Mouse (Mus musculus): ENCODE data around the gene Setd5. TPM values are rescaled to one million over a fixed set of nuclear protein-coding genes. Genes with fewer than 3 reads are reported as not detected.
A peak's percentile ranks its signal among the peaks of the same experiment; 100 is the strongest.

Gene Setd5
- polyA plus RNA-seq, 1 experiment from 2014 or later = 81.1 TPM

DNA sequence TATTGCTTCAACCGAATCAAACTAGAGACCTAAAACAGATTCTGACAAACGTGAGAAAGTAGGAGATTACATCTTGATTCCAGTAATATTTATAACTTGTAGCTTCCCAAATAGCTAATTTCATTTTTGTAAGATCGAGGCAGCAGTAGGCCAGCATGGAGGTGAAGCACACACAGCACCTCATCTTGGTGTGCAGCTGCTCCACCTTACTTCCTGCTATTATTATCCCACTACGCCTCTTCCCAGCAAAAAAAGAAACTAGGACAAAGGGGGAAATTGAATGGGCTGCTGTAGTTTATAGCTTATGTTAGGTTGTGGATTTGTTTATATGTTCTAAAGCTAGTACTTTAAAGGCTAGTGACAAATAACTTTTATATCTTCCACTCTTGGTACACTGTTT, 7.4 kb downstream of the Setd5 start:
- Histone ChIP-seq H3K4me3 (replicated peaks) (no peak overlapping the region), H3K9ac (no peak overlapping the region), H3K9me3 (replicated peaks) (no peaks in the 10 kb centered on the region), H3K27me3 (no peaks in the 10 kb centered on the region), H3K27ac (replicated peaks) (no peak overlapping the region), H3K4me1 (peaks cover 16% of the 10 kb centered on the region), H3K4me2 (replicated peaks) (no peak overlapping the region), H3K36me3 (no peaks in the 10 kb centered on the region)
- 66% methylated on average over 4 of the region's 4 CpGs for WGBS
- no peak for ATAC-seq (ENCODE audit: insufficient number of reproducible peaks, low FRiP score, low TSS enrichment, low read depth)

DNA sequence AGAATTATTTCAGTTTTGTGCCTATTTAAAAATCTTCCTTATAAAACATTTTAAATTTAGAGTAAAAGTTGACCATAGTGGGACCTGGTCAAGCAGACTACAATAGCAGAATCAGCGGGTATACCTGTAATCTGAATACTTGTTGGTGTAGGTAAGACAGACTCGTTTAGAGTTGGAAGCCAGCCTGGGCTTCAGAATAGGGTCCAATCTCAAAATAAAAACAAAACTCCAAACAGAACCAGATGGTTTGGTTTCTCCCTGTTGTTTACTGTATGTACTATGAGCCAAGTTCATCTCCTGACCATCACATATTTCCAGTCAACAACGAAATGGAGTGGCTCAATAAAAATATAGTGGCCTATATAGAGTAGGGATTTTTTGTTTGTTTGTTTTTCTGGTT, 16.0 kb downstream of the Setd5 start:
- Histone ChIP-seq H3K36me3 (0 out of 2 replicates have a peak, but pooled peaks cover 4% of the 10 kb centered on the region), H3K4me1 (0 out of 2 replicates have a peak, but pooled peaks cover 3% of the 10 kb centered on the region), H3K9me3 (replicated peaks) (no peaks in the 10 kb centered on the region), H3K27ac (replicated peaks) (no peak overlapping the region), H3K4me2 (replicated peaks) (no peak overlapping the region), H3K4me3 (replicated peaks) (no peak overlapping the region), H3K27me3 (no peaks in the 10 kb centered on the region), H3K9ac (no peak overlapping the region)
- no peak for ATAC-seq (ENCODE audit: insufficient number of reproducible peaks, low FRiP score, low TSS enrichment, low read depth)
- 74% methylated on average over 3 of the region's 3 CpGs for WGBS

DNA sequence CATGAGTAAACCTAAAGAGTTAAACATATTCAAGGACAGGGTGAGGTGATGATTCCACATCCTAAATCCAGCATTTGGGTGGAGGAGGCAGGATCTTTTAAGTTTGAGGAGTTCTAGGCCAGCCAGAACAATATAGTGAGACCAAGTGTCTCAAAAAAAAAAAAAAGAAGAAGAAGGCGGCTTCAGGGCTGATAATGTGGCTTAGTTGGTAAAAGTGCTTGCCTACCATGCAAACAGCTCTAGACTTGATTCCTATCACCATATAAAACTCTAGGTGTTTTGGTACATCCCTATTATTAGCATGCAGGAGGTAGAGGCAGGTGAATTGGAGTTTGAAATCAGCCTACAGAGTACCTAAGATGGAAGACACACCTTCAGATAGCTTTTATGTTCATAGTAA, 18.4 kb downstream of the Setd5 start:
- Histone ChIP-seq H3K4me2 (replicated peaks) (no peak overlapping the region), H3K9ac (no peak overlapping the region), H3K4me3 (replicated peaks) (no peak overlapping the region), H3K4me1 (peaks cover 11% of the 10 kb centered on the region), H3K27ac (replicated peaks) (no peak overlapping the region), H3K9me3 (replicated peaks) (no peaks in the 10 kb centered on the region), H3K36me3 (0 out of 2 replicates have a peak, but pooled peaks cover 4% of the 10 kb centered on the region), H3K27me3 (no peaks in the 10 kb centered on the region)
- WGBS = 89% methylated on average over 1 of the region's 1 CpGs
- ATAC-seq (ENCODE audit: insufficient number of reproducible peaks, low FRiP score, low TSS enrichment, low read depth) = no peak

DNA sequence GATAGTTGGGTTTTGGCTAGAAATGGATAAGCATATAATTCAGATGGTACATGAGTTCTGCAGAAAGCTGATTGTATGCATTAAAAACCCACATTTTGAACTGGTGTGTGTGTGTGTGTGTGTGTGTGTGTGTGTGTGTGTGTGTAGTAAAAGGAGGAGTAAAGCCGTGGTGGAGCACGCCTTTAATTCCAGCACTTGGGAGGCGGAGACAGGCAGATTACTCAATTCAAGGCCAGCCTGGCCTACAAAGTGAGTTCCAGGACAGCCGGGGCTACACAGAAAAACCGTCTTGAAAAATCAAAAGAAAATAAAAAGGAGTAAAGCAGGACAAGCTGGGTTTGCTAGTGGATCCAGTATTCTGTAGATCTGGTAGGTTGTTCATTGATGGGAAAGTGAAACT, 20.5 kb downstream of the Setd5 start:
- Histone ChIP-seq H3K27ac (replicated peaks) (no peak overlapping the region), H3K36me3 (no peaks in the 10 kb centered on the region), H3K9me3 (replicated peaks) (no peaks in the 10 kb centered on the region), H3K4me3 (replicated peaks) (no peak overlapping the region), H3K4me2 (replicated peaks) (no peak overlapping the region), H3K9ac (no peak overlapping the region), H3K4me1 (peaks cover 16% of the 10 kb centered on the region), H3K27me3 (no peaks in the 10 kb centered on the region)
- ATAC-seq (ENCODE audit: insufficient number of reproducible peaks, low FRiP score, low TSS enrichment, low read depth) = no peak
- WGBS = 81% methylated on average over 5 of the region's 5 CpGs

DNA sequence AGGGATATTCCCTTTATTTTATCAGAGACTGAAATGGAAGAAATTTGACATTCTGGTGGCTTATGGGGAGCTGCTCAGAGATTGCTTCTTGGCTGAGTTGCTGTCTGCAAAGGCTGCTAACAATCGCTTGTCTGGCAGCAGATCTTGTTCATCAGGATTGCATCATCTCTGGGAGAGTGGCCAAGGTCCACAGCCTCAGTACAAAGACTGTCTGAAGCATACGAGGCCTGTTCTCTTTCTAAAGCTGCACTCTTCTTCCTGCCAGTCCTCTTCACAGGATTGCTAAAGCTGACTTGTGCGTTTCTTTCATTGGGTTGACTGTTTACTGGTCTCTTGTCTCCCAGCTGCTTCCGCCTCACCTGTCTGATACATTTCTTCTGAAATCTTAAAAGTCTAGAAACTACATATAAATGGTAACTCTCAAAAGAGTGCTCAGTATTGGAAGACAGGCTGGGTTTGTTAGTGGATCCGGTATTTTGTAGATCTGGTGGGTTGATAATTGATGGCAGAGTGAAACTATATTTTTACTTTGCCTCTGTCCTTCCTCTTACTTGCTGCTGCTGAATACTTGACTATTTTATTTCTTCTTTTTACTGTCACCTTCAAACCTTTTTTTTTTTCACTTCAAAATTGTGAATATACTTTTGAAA, 22.6 kb downstream of the Setd5 start:
- ATAC-seq (ENCODE audit: insufficient number of reproducible peaks, low FRiP score, low TSS enrichment, low read depth) = peak; percentile 67
- Histone ChIP-seq H3K36me3 (no peaks in the 10 kb centered on the region), H3K9ac (no peak overlapping the region), H3K9me3 (replicated peaks) (no peaks in the 10 kb centered on the region), H3K4me2 (replicated peaks) (peak overlapping the region; percentile 12; the same call in 1 of the 2 replicates), H3K4me3 (replicated peaks) (no peak overlapping the region), H3K27me3 (no peaks in the 10 kb centered on the region), H3K27ac (replicated peaks) (peak overlapping the region; percentile 79), H3K4me1 (peaks cover 16% of the 10 kb centered on the region)
- WGBS = 21% methylated on average over 5 of the region's 5 CpGs

DNA sequence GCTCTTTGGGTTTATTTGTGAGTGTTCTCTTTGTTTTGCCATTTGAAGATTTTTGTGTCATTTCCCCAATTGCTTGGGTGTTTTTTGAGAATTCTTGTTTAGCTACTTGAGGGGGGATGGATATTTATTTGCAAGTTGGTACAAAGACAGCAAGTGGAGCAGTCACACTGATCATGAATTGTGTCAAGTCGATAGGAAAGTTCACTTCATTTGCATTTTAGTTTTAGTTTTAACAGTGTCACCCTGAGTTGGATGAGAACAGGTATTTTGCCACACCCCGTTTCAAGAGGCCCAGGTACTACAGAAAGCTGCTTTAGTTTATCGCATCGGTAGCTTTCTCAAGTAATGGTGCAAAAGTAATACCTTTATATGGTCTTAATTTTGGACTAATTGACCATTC, 25.4 kb downstream of the Setd5 start:
- ATAC-seq (ENCODE audit: insufficient number of reproducible peaks, low FRiP score, low TSS enrichment, low read depth) = no peak
- H3K27ac ChIP-seq (replicated peaks) = no peak overlapping the region
- no peak overlapping the region for H3K9ac ChIP-seq
- no peaks in the 10 kb centered on the region for H3K27me3 ChIP-seq
- 76% methylated on average over 4 of the region's 4 CpGs for WGBS
- peaks cover 7% of the 10 kb centered on the region; the same call in 1 of the 2 replicates for H3K36me3 ChIP-seq
- H3K4me2 ChIP-seq (replicated peaks) = no peak overlapping the region
- H3K4me1 ChIP-seq = peaks cover 13% of the 10 kb centered on the region
- H3K9me3 ChIP-seq (replicated peaks) = no peaks in the 10 kb centered on the region
- no peak overlapping the region for H3K4me3 ChIP-seq (replicated peaks)

DNA sequence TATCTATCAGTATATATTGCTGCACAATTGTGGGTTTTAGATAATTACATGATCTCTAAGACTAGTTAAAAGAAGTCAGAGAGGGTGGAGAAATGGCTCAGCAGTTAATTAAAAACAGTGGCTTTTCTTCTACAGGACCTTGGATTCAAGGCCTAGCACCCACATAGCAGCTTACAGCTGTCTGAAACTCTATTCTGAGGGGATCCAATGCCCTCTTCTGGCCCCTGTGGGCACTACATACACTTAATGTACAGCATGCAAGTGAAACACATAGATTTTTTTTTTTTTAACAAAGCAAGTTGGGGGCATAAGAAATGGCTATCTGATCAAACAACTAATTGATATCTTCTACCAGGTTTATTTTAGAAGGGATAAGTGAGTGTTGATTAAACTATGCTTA, 26.6 kb downstream of the Setd5 start:
- Histone ChIP-seq H3K9me3 (replicated peaks) (no peaks in the 10 kb centered on the region), H3K4me2 (replicated peaks) (no peak overlapping the region), H3K36me3 (peaks cover 7% of the 10 kb centered on the region; the same call in 1 of the 2 replicates), H3K4me1 (peaks cover 13% of the 10 kb centered on the region), H3K27ac (replicated peaks) (no peak overlapping the region), H3K27me3 (no peaks in the 10 kb centered on the region), H3K4me3 (replicated peaks) (no peak overlapping the region), H3K9ac (no peak overlapping the region)
- ATAC-seq (ENCODE audit: insufficient number of reproducible peaks, low FRiP score, low TSS enrichment, low read depth) = no peak

DNA sequence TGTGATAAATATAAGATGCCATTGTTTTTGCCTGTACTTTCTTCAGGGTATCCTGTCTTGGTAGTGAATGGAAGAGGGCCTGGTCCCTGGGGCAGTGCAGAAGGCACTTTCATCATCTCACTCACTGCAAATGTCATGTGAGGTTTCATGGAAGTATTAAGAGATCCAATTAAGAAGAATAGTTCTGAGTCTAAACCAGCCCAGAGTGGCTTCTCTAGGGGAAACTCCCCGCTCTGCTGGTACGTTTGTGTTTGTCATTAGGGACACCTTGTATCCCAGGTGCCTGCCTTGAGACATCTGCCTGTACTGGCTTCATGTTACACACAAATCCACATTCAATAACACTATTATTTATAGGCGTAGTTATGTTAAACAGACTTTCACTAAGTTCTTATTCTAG, 32.2 kb downstream of the Setd5 start:
- Histone ChIP-seq H3K4me1 (no peaks in the 10 kb centered on the region), H3K27ac (replicated peaks) (no peak overlapping the region), H3K27me3 (no peaks in the 10 kb centered on the region), H3K9ac (no peak overlapping the region), H3K9me3 (replicated peaks) (no peaks in the 10 kb centered on the region), H3K36me3 (peaks cover 41% of the 10 kb centered on the region), H3K4me3 (replicated peaks) (no peak overlapping the region), H3K4me2 (replicated peaks) (no peak overlapping the region)
- 84% methylated on average over 3 of the region's 3 CpGs for WGBS
- peak; percentile 54 for ATAC-seq (ENCODE audit: insufficient number of reproducible peaks, low FRiP score, low TSS enrichment, low read depth)

DNA sequence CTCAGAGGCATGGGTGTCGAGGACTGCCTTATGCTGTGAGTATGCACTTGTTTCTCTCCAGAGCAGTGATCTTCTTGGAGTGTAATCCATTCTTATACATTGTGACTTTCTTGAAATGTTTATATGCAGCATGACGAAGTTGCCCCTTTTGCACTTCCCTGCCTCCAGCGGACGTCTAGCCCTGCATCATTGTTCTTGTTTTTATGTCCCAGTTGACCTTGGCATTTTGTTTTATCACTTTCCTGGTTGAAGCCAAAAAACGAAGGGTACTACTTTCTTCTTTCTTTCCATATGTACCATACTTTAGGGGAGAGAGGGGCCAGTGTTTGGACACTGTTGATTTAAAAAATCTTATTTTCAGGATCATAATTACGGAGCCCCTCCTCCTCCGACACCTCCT, 32.8 kb downstream of the Setd5 start:
- H3K36me3 ChIP-seq = peaks cover 47% of the 10 kb centered on the region

DNA sequence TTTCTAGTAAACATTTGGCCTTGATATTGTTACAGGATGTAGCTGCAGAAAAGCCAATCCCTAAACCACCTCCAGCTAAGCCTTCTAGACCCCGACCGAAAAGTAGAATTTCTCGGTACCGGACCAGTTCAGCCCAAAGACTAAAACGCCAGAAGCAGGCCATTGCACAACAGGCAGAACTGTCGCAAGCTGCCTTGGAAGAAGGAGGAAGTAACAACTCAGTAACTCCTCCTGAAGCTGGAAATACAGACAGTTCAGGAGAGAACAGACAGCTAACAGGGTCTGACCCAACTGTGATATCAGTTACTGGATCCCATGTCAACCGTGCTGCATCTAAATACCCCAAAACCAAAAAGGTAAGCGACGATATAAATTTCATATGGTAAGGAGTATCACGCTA, 43.6 kb downstream of the Setd5 start:
- Histone ChIP-seq H3K27me3 (no peaks in the 10 kb centered on the region), H3K4me1 (no peaks in the 10 kb centered on the region), H3K9ac (no peak overlapping the region), H3K36me3 (peaks cover 79% of the 10 kb centered on the region), H3K4me3 (replicated peaks) (no peak overlapping the region), H3K9me3 (replicated peaks) (no peaks in the 10 kb centered on the region), H3K27ac (replicated peaks) (no peak overlapping the region), H3K4me2 (replicated peaks) (no peak overlapping the region)
- WGBS = 91% methylated on average over 10 of the region's 10 CpGs
- ATAC-seq (ENCODE audit: insufficient number of reproducible peaks, low FRiP score, low TSS enrichment, low read depth) = no peak

More for the DNA sequence above, 32.8 kb downstream of the Setd5 start:
- H3K27me3 ChIP-seq = no peaks in the 10 kb centered on the region
- no peak for ATAC-seq (ENCODE audit: insufficient number of reproducible peaks, low FRiP score, low TSS enrichment, low read depth)
- H3K9me3 ChIP-seq (replicated peaks) = no peaks in the 10 kb centered on the region
- WGBS = 92% methylated on average over 7 of the region's 7 CpGs
- no peak overlapping the region for H3K27ac ChIP-seq (replicated peaks)
- H3K9ac ChIP-seq = no peak overlapping the region
- H3K4me1 ChIP-seq = no peaks in the 10 kb centered on the region
- no peak overlapping the region for H3K4me2 ChIP-seq (replicated peaks)
- no peak overlapping the region for H3K4me3 ChIP-seq (replicated peaks)

DNA sequence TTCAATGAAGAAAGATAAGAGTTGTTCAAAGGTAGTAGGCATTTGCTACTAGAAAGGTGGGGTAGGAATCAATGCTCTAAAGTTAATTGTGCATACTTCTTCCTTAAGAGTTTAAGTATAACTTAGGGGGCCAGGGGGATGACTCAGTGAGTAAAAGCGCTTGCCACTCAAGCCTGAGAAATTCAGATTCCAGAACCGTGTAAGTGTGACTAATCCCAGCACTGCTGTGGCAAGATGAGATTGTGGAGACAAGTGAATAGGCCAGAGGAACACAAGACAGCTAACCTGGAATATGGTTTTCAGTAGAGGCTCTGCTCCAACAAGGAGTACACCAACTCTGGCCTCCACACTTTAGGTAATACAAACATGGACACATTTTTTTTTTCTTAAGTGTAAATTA, 56.2 kb downstream of the Setd5 start:
- H3K27me3 ChIP-seq = no peaks in the 10 kb centered on the region
- H3K36me3 ChIP-seq = peaks cover 42% of the 10 kb centered on the region
- H3K4me2 ChIP-seq (replicated peaks) = no peak overlapping the region
- no peak overlapping the region for H3K27ac ChIP-seq (replicated peaks)
- no peak for ATAC-seq (ENCODE audit: insufficient number of reproducible peaks, low FRiP score, low TSS enrichment, low read depth)
- H3K9ac ChIP-seq = no peak overlapping the region
- WGBS = 74% methylated on average over 2 of the region's 2 CpGs
- H3K4me3 ChIP-seq (replicated peaks) = no peak overlapping the region
- no peaks in the 10 kb centered on the region for H3K4me1 ChIP-seq
- no peaks in the 10 kb centered on the region for H3K9me3 ChIP-seq (replicated peaks)

DNA sequence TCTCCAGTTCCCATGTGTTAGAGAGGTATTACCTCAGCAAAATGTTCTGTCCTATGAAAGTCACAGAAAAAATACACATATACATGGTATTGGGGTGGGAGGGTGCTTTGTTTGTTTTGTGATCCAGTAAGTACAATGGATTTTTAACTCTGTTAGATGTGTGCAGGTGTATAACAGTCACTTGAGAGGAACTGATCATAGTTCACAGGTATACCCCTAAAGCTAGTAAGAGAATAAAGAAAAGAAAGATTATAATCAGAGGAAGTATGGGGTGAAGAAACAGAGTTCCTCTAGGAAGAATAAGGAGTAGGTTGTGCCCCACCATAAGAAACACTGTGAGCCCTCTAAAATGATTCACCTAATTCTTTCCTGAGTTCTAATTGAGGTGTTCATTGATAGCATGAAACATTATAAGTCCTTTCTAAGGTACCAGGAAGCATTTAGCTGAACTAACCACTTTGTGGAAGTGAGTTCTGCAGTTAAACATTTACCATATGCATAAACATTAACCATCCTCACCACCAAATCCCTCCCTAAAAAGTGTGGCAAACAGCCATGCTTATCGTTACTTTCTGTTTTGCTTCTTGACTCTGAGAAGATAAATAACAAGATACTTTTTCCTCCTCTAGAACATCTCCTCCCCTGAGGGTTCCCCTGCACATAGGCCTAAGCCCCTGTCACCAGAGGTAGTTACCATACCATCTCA, 64.4 kb downstream of the Setd5 start:
- Histone ChIP-seq H3K4me1 (no peaks in the 10 kb centered on the region), H3K27me3 (no peaks in the 10 kb centered on the region), H3K4me2 (replicated peaks) (no peak overlapping the region), H3K9ac (no peak overlapping the region), H3K36me3 (peaks cover 75% of the 10 kb centered on the region), H3K4me3 (replicated peaks) (no peak overlapping the region), H3K27ac (replicated peaks) (no peak overlapping the region), H3K9me3 (replicated peaks) (no peaks in the 10 kb centered on the region)
- no peak for ATAC-seq (ENCODE audit: insufficient number of reproducible peaks, low FRiP score, low TSS enrichment, low read depth)
- WGBS = 68% methylated on average over 1 of the region's 1 CpGs
